Mouse (Mus musculus): ENCODE data around the gene Pafah1b1. TPM values are rescaled to one million over a fixed set of nuclear protein-coding genes. Genes with fewer than 3 reads are reported as not detected.
A peak's percentile ranks its signal among the peaks of the same experiment; 100 is the strongest.

The Pafah1b1 gene
- polyA plus RNA-seq, 1 experiment: 122 TPM

DNA sequence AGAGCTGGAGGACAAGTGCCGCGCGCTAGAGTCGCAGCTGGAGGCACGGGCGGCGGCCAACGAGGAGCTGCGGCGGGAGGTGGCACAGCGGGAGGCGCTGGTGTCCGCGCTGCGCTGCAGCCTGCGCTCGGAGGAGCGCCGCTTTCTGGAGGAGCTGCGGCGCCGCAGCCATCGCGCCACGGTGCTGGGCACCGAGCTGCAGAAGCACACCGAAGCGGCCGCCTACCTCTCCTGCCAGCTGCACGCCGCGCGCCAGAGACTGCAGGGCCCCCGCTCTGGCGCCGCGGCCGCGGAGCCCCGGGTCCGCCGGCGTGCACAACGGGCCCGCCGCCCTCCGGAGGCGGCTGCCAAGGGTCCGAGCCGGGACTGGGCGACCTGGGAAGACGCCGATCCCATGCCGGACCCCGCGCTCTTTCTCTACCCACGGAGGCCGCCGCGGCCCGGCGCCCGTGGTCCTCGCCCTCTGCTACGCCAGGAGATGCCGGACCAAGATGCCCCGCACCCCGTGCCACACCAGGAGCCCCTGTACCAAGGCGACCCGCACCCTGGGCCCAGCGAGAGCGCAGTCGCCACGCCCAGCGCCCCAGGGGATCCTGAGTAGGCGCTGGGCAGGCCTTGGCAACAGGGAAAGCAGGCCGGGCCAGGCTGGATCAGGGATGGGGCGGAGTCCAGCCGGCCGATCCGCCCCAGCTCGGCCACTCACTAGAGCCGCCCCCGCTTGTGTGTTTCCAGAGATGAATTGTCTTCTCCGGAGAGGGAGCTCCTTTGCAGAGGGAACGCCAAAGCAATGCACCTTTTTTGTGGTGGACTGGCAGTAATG is 86.3 kb downstream of the Pafah1b1 start:
- Histone ChIP-seq H3K4me1 (ENCODE audit: control insufficient read depth, insufficient read depth, low read length) (0 out of 2 replicates have a peak, but pooled peaks cover 3% of the 10 kb centered on the region), H3K4me3 (ENCODE audit: insufficient read depth, low read length) (peak overlapping the region; percentile 53), H3K27ac (ENCODE audit: insufficient read depth, low read length) (peak overlapping the region; percentile 54)
- TF ChIP-seq CTCF (IDR thresholded peaks at IDR 0.05; ENCODE audit: borderline replicate concordance, insufficient read depth, low read length): peak; percentile 42
- peak; percentile 65 for TF ChIP-seq POLR2A (IDR thresholded peaks at IDR 0.05; ENCODE audit: low read depth, low read length)

DNA sequence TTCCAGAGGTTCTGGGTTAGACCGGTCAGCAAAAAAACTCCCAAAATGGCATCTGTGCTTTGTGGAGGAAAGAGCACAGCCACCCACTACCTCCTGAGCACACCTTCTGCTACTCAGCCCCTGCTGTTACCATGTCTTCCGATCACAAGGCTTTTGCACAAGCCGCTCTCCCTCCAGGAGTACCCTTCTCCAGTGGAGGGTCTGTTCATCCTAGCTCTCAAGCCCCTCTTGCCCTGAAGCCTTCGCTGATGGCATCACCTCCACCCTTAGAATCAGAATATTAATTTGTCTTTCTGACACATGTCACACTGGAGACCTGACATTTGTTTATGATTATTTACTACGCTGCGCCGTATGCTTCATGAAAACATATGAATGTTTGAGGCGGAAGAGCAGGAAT is 87.0 kb downstream of the Pafah1b1 start:
- no peak for TF ChIP-seq POLR2A (IDR thresholded peaks at IDR 0.05; ENCODE audit: low read depth, low read length)
- TF ChIP-seq CTCF (IDR thresholded peaks at IDR 0.05; ENCODE audit: borderline replicate concordance, insufficient read depth, low read length): no peak
- peak overlapping the region; percentile 53 for H3K4me3 ChIP-seq (ENCODE audit: insufficient read depth, low read length)
- no peak overlapping the region for H3K27ac ChIP-seq (ENCODE audit: insufficient read depth, low read length)
- 0 out of 2 replicates have a peak, but pooled peaks cover 3% of the 10 kb centered on the region for H3K4me1 ChIP-seq (ENCODE audit: control insufficient read depth, insufficient read depth, low read length)

DNA sequence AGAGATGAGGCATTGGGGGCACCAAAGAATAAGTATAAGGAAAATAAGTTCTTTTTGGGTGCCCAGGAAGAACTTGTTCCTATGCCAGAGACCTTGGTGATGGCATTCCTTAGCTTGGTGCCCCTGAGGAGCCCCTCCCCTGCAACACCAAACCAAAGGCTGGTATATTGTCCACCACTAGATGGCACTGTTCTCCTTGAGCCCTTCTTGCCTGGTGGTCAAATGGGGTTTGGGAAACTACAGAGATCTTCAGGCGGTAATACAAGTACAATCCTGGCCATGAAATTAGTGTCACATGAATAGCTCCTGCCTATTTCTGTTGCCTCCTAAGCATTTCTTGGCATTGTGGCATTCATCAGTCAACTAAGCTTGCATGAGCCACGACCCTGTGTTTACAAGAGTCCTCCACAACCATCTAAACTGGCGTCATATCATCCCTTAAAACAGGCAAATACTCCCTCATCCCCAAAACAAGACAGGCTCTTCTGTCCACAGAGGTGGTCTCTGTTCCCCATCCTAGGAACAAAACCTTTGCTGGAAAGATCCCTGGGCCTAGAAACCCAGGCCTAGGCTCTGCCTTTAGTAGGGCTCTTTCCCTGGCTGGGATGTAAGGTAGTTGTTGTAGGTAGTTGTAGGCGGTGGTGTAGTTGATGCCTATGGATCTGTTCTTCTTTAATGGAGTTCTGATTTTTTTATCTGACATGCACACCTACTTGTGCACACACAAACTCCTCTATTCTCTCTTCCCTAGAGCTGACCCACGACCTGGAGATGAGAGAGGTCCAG is 89.8 kb downstream of the Pafah1b1 start:
- TF ChIP-seq CTCF (IDR thresholded peaks at IDR 0.05; ENCODE audit: borderline replicate concordance, insufficient read depth, low read length) (peak; percentile 29; the same call in 1 of the 2 replicates), POLR2A (IDR thresholded peaks at IDR 0.05; ENCODE audit: low read depth, low read length) (no peak)
- no peak overlapping the region for H3K27ac ChIP-seq (ENCODE audit: insufficient read depth, low read length)
- H3K4me1 ChIP-seq (ENCODE audit: control insufficient read depth, insufficient read depth, low read length): 0 out of 2 replicates have a peak, but pooled peaks cover 3% of the 10 kb centered on the region
- no peak overlapping the region for H3K4me3 ChIP-seq (ENCODE audit: insufficient read depth, low read length)

DNA sequence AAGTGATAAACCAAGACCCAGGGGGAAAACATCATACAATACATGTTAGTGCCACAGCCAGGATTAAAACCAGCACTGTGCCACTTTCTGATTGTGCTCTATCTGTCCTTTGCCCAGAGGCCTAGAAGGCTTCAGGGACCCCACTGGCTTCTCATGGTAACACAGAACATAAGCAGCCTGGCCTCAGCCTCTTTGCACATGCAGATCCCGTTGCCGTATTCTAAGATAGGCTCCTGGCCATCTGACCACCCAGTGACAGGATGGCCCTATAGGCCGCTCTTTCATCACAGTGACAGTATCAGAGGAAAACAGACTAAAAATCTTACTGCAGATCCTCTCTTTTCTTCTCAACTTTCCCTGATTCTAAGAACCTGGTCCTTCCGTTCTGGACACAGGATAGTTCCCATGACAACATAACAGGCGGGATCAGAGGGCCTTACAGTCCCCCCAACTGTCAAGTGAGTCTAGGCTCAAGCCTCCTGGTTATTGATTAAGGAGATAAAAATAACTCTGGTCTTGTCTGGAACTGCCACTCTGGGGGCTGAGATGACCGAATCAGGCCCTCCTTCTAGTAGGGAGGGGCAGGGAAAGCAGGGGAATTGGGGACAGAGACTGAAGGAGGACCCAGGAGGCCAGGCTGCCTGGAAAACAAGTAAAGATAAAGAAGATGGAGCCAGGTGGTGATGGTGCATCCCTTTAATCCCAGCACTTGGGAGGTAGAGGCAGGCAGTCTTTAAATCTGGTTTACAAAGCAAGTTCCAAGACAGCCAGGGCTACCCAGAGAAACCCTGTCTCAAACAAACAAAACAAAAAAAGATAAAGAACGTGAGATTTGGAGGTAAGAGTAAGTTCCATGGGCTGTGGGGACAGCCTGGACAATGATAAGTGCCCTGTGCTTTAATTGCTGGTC is 92.3 kb downstream of the Pafah1b1 start:
- TF ChIP-seq CTCF (IDR thresholded peaks at IDR 0.05; ENCODE audit: borderline replicate concordance, insufficient read depth, low read length): no peak
- TF ChIP-seq POLR2A (IDR thresholded peaks at IDR 0.05; ENCODE audit: low read depth, low read length): no peak
- H3K4me3 ChIP-seq (ENCODE audit: insufficient read depth, low read length): no peak overlapping the region
- H3K4me1 ChIP-seq (ENCODE audit: control insufficient read depth, insufficient read depth, low read length): no peaks in the 10 kb centered on the region
- H3K27ac ChIP-seq (ENCODE audit: insufficient read depth, low read length): no peak overlapping the region

DNA sequence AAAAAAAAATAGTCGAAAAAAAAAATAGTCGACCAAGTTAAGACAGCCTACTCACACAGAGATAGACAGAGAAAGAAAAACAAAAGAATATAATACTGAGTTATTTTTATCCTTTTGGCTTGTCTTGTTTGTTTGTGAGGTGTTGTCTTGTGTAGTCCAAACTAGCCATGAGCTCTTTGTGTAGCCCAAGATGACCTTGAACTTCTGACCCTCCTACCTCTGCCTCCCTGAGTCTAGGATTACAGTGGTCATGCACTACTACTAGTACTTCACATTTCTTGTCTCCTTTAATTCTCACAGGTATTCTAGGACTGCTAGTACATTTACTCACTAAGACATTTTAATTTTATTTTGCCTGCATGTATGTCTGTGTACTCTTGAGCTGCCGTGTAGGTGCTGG is 97.0 kb downstream of the Pafah1b1 start:
- TF ChIP-seq POLR2A (IDR thresholded peaks at IDR 0.05; ENCODE audit: low read depth, low read length) (no peak), CTCF (IDR thresholded peaks at IDR 0.05; ENCODE audit: borderline replicate concordance, insufficient read depth, low read length) (no peak)

DNA sequence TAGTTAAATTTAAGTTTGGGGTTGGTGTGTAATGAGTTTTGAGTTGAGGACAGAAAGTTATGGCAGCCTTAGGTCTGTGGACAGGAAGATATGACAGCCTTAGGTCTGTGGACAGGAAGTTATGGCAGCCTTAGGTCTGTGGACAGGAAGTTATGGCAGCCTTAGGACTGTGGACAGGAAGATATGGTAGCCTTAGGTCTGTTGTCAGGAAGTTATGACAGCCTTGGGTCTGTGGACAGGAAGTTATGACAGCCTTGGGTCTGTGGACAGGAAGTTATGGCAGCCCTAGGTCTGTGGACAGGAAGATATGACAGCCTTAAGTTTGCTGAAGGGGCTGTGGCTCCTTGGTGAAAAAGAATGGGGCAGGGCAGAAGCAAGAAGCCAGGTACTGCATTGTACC is 99.1 kb downstream of the Pafah1b1 start:
- TF ChIP-seq CTCF (IDR thresholded peaks at IDR 0.05; ENCODE audit: borderline replicate concordance, insufficient read depth, low read length): no peak
- TF ChIP-seq POLR2A (IDR thresholded peaks at IDR 0.05; ENCODE audit: low read depth, low read length): no peak

More for the DNA sequence above, 97.0 kb downstream of the Pafah1b1 start:
- Histone ChIP-seq H3K4me3 (ENCODE audit: insufficient read depth, low read length) (no peak overlapping the region), H3K27ac (ENCODE audit: insufficient read depth, low read length) (no peak overlapping the region), H3K4me1 (ENCODE audit: control insufficient read depth, insufficient read depth, low read length) (no peaks in the 10 kb centered on the region)

More for the DNA sequence above, 99.1 kb downstream of the Pafah1b1 start:
- no peak overlapping the region for H3K27ac ChIP-seq (ENCODE audit: insufficient read depth, low read length)
- no peak overlapping the region for H3K4me3 ChIP-seq (ENCODE audit: insufficient read depth, low read length)
- no peaks in the 10 kb centered on the region for H3K4me1 ChIP-seq (ENCODE audit: control insufficient read depth, insufficient read depth, low read length)

Other genes starting within 250 kb of the Pafah1b1 start
- gene Rap1gap2, start 113.8 kb downstream of the Pafah1b1 start, polyA plus RNA-seq (2011; ENCODE audit: insufficient read length, low read depth, missing spikeins): 7.3 and 12.1 TPM in 2 replicates
- not detected in 2 replicates for gene Ccdc92b, start 105.1 kb downstream of the Pafah1b1 start, polyA plus RNA-seq (2011; ENCODE audit: insufficient read length, low read depth, missing spikeins)
- 32.6 and 36.4 TPM in 2 replicates for gene Cluh, start 75.2 kb downstream of the Pafah1b1 start, polyA plus RNA-seq (2011; ENCODE audit: insufficient read length, low read depth, missing spikeins)
- gene Mettl16, start 46.2 kb upstream of the Pafah1b1 start, polyA plus RNA-seq (2011; ENCODE audit: insufficient read length, low read depth, missing spikeins): 25.6 and 29.1 TPM in 2 replicates
- 10.9 and 14.4 TPM in 2 replicates for gene Mnt, start 106.2 kb upstream of the Pafah1b1 start, polyA plus RNA-seq (2011; ENCODE audit: insufficient read length, low read depth, missing spikeins)
- 11.4 and 15.5 TPM in 2 replicates for gene Sgsm2, start 172.4 kb upstream of the Pafah1b1 start, polyA plus RNA-seq (2011; ENCODE audit: insufficient read length, low read depth, missing spikeins)
- gene Tsr1, start 173.4 kb upstream of the Pafah1b1 start, polyA plus RNA-seq (2011; ENCODE audit: insufficient read length, low read depth, missing spikeins): 64.3 and 65.8 TPM in 2 replicates
- gene Smg6, start 201.2 kb upstream of the Pafah1b1 start, polyA plus RNA-seq (2011; ENCODE audit: insufficient read length, low read depth, missing spikeins): 16.2 and 19.1 TPM in 2 replicates
- 33.4 and 37.1 TPM in 2 replicates for gene Srr, start 201.3 kb upstream of the Pafah1b1 start, polyA plus RNA-seq (2011; ENCODE audit: insufficient read length, low read depth, missing spikeins)

All from embryonic fibroblast, embryonic 13.5 days (primary cell).